Mouse (Mus musculus) forebrain, postnatal 0 days (tissue): ENCODE results near the gene Gm6993. TPM values are rescaled to one million over a fixed set of nuclear protein-coding genes. Genes with fewer than 3 reads are reported as not detected.

Experiments
- ATAC-seq: fragments of 200-750 bp; cut with Nextera tagmentation; 2 replicates; pipeline ENCODE4 v1.8.0; 2017; ENCODE audit warnings: mild to moderate bottlenecking, moderate library complexity
- DNase-seq: peaks from one replicate; pipeline ENCODE4 v3.0.0-alpha.2; 2015
- H3K27ac ChIP-seq: fragments of 300-500 bp; sonication (generic); 2 replicates; pipeline ENCODE4 v1.5.1; 2014; ENCODE audit warnings: low read depth, mild to moderate bottlenecking, antibody characterized with exemption, low read length, moderate library complexity, mixed read lengths
- H3K27me3 ChIP-seq: fragments of 300-500 bp; sonication (generic); 2 replicates; pipeline ENCODE4 v1.6.1; 2014; ENCODE audit warnings: mild to moderate bottlenecking, low read length, mixed read lengths; ENCODE audit not compliant: insufficient read depth
- H3K36me3 ChIP-seq: fragments of 300-500 bp; sonication (generic); 2 replicates; pipeline ENCODE4 v1.6.1; 2014; ENCODE audit warnings: mild to moderate bottlenecking, moderate library complexity; ENCODE audit not compliant: insufficient read depth
- H3K4me1 ChIP-seq: fragments of 300-500 bp; sonication (generic); 2 replicates; pipeline ENCODE4 v1.6.1; 2014; ENCODE audit warnings: antibody characterized with exemption; ENCODE audit not compliant: insufficient read depth
- H3K4me2 ChIP-seq: fragments of 300-500 bp; sonication (generic); 2 replicates; pipeline ENCODE4 v1.6.1; 2014; ENCODE audit warnings: low read depth, mild to moderate bottlenecking, moderate library complexity
- H3K4me3 ChIP-seq: fragments of 300-500 bp; sonication (generic); 2 replicates; pipeline ENCODE4 v1.5.1; 2014; ENCODE audit warnings: low read depth, low read length, mixed read lengths
- H3K9ac ChIP-seq: fragments of 300-500 bp; sonication (generic); 2 replicates; pipeline ENCODE4 v1.6.1; 2014; ENCODE audit warnings: mild to moderate bottlenecking
- H3K9me3 ChIP-seq: fragments of 300-500 bp; sonication (generic); 2 replicates; pipeline ENCODE4 v1.6.1; 2016; ENCODE audit warnings: low read length
- CTCF ChIP-seq: sonication (generic); IDR thresholded peaks from 2 replicates; pipeline ENCODE4 v1.5.1; 2016; ENCODE audit warnings: antibody characterized with exemption, control low read depth, low read depth
- WGBS: fragments of 180-500 bp; shearing (Covaris S2); extraction: QIAGEN DNeasy Blood & Tissue Kit; methylation state at CpG from one replicate; pipeline ENCODE4 v1.1.7; 2014; 5-methylcytosine and 5-hydroxymethylcytosine counted together
- polyA plus RNA-seq: library from polyadenylated mRNA; unstranded; fragments of >200 nt; fragmentation: Nextera tagmentation; extraction: Ambion mirVana; gene quantifications from 2 replicates; pipeline ENCODE4 v1.2.1, GENCODE M21; 2015
- total RNA-seq: library from RNA; depleted of rRNA; stranded (reverse); fragments of >200 nt; gene quantifications from 2 replicates; pipeline ENCODE4 v1.2.3, GENCODE M21; 2014

Gene Gm6993
- total and polyA plus RNA-seq, 2 experiments from 2014 or later, result not detected

DNA sequence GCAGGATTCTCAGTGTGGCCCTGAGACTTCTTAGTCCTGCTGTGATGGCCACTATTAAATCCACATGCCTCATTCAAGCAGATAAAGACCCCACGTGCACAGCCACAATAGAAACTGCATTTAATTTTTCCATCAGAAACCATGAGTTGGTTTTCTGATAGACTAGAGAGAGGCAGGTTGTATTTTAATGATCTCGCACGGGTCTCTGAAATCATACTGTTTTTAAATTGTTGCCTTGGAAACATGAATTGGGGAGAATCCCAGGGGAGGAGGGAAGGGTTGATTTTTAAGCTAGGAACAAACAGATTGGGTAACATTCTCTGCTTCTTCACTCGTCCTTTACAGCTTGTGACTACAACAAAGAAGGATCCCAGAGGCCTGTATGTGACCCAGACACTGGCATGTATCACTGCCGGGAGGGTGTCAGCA is 31.2 kb upstream of the Gm6993 start:
- 18% methylated on average over 5 of the region's 5 CpGs for WGBS
- no peaks in the 10 kb centered on the region for H3K9me3 ChIP-seq
- peaks cover 17% of the 10 kb centered on the region for H3K4me1 ChIP-seq
- no peaks in the 10 kb centered on the region for H3K27me3 ChIP-seq
- no peak overlapping the region for H3K4me2 ChIP-seq
- DNase-seq (peak; percentile 70), ATAC-seq (peak; percentile 90)
- peak overlapping the region; percentile 15; the same call in 1 of the 2 replicates for H3K9ac ChIP-seq
- H3K36me3 ChIP-seq, result no peaks in the 10 kb centered on the region
- TF ChIP-seq CTCF, result no peak
- H3K4me3 ChIP-seq, result no peak overlapping the region
- H3K27ac ChIP-seq, result peak overlapping the region; percentile 81

GRCm38 (mm10) chr12:31213556-31213955 is 27.0 kb upstream of the Gm6993 start:
- Histone ChIP-seq H3K9ac (no peak overlapping the region), H3K4me3 (no peak overlapping the region), H3K9me3 (no peaks in the 10 kb centered on the region), H3K4me2 (no peak overlapping the region), H3K27ac (no peak overlapping the region), H3K36me3 (no peaks in the 10 kb centered on the region), H3K27me3 (no peaks in the 10 kb centered on the region), H3K4me1 (peaks cover 17% of the 10 kb centered on the region)
- ATAC-seq, result peak; percentile 33
- 30% methylated on average over 7 of the region's 7 CpGs for WGBS
- peak; percentile 56 for DNase-seq
- TF ChIP-seq CTCF, result no peak

GRCm38 (mm10) chr12:31215003-31215402 is 25.6 kb upstream of the Gm6993 start:
- H3K4me3 ChIP-seq, result no peak overlapping the region
- TF ChIP-seq CTCF, result no peak
- no peaks in the 10 kb centered on the region for H3K27me3 ChIP-seq
- H3K4me2 ChIP-seq, result no peak overlapping the region
- WGBS, result 80% methylated on average over 6 of the region's 6 CpGs
- DNase-seq, result no peak
- ATAC-seq, result no peak
- peaks cover 9% of the 10 kb centered on the region for H3K4me1 ChIP-seq
- no peaks in the 10 kb centered on the region for H3K36me3 ChIP-seq
- H3K9ac ChIP-seq, result no peak overlapping the region
- H3K27ac ChIP-seq, result no peak overlapping the region
- H3K9me3 ChIP-seq, result no peaks in the 10 kb centered on the region

GRCm38 (mm10) chr12:31217232-31217631 is 23.3 kb upstream of the Gm6993 start:
- Histone ChIP-seq H3K4me3 (no peak overlapping the region), H3K36me3 (no peaks in the 10 kb centered on the region), H3K27ac (no peak overlapping the region), H3K9me3 (no peaks in the 10 kb centered on the region), H3K4me1 (peaks cover 9% of the 10 kb centered on the region), H3K4me2 (no peak overlapping the region), H3K27me3 (no peaks in the 10 kb centered on the region), H3K9ac (no peak overlapping the region)
- DNase-seq (no peak), ATAC-seq (no peak)
- WGBS, result 85% methylated on average over 5 of the region's 5 CpGs
- no peak for TF ChIP-seq CTCF

DNA sequence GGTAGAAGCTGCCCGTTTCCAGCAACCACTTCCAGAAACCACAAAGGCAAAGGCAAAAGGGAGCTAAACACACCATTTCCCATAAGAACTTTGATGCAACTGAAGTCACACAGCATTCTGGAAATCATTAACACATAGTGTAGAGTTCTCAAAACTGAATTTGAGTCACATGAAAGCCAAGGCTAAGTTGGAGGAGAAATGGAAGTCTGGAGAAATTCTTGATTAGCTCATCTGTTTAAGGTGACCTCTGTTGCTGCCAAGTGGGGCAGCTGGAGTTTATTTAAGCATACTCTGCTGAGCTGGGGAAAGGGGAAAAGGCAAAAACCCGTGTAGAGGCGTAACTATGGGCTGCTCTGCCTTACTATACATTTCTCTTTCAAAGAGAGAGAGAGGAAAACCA is 21.8 kb upstream of the Gm6993 start:
- no peak for TF ChIP-seq CTCF
- H3K4me3 ChIP-seq, result no peak overlapping the region
- H3K4me2 ChIP-seq, result no peak overlapping the region
- no peaks in the 10 kb centered on the region for H3K36me3 ChIP-seq
- no peak overlapping the region for H3K9ac ChIP-seq
- H3K27me3 ChIP-seq, result no peaks in the 10 kb centered on the region
- DNase-seq (no peak), ATAC-seq (no peak)
- no peak overlapping the region for H3K27ac ChIP-seq
- whole genome bisulfite sequencing, result 82% methylated on average over 3 of the region's 3 CpGs
- H3K9me3 ChIP-seq, result no peaks in the 10 kb centered on the region
- no peaks in the 10 kb centered on the region for H3K4me1 ChIP-seq

- TF ChIP-seq CTCF, result no peak
- H3K27ac ChIP-seq, result no peak overlapping the region
- H3K9me3 ChIP-seq, result no peaks in the 10 kb centered on the region
- H3K4me1 ChIP-seq, result no peaks in the 10 kb centered on the region
- H3K4me3 ChIP-seq, result no peak overlapping the region
- H3K9ac ChIP-seq, result no peak overlapping the region
- DNase-seq (peak; percentile 11), ATAC-seq (peak; percentile 73)
- no peaks in the 10 kb centered on the region for H3K36me3 ChIP-seq
- no peaks in the 10 kb centered on the region for H3K27me3 ChIP-seq
- no peak overlapping the region for H3K4me2 ChIP-seq
- WGBS, result 65% methylated on average over 6 of the region's 6 CpGs
Observed at GRCm38 (mm10) chr12:31221522-31221921, 19.0 kb upstream of the Gm6993 start.

DNA sequence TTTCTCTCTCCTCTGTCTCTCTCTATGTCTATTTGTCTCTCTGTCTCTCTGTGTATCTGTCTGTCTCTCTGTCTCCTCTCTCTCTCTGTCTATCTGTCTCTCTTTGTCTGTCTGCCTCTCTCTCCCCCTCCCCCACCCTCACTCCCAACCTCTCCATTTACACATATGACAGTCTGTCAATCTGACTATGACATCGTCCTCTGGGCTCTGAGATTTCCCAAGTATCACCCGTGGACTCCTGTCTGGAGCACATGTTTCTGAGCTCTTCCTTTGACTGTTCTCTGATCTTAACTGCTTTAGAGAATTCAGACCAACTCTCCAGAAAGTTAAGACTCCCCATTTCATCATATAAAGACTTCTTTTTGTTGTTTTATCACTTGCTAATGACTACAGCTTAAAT is 18.3 kb upstream of the Gm6993 start:
- no peak for TF ChIP-seq CTCF
- ATAC-seq, result no peak
- Histone ChIP-seq H3K4me3 (no peak overlapping the region), H3K9ac (no peak overlapping the region), H3K4me2 (no peak overlapping the region), H3K27me3 (no peaks in the 10 kb centered on the region), H3K9me3 (no peaks in the 10 kb centered on the region), H3K36me3 (no peaks in the 10 kb centered on the region), H3K4me1 (no peaks in the 10 kb centered on the region), H3K27ac (no peak overlapping the region)
- 7% methylated on average over 2 of the region's 2 CpGs for whole genome bisulfite sequencing
- DNase-seq, result no peak

- no peaks in the 10 kb centered on the region for H3K9me3 ChIP-seq
- no peak overlapping the region for H3K27ac ChIP-seq
- ATAC-seq (no peak), DNase-seq (no peak)
- no peak overlapping the region for H3K4me2 ChIP-seq
- no peaks in the 10 kb centered on the region for H3K4me1 ChIP-seq
- TF ChIP-seq CTCF, result no peak
- H3K9ac ChIP-seq, result no peak overlapping the region
- H3K4me3 ChIP-seq, result no peak overlapping the region
- 7% methylated on average over 3 of the region's 3 CpGs for WGBS
- no peaks in the 10 kb centered on the region for H3K36me3 ChIP-seq
- H3K27me3 ChIP-seq, result no peaks in the 10 kb centered on the region
Observed at GRCm38 (mm10) chr12:31222741-31223140, 17.8 kb upstream of the Gm6993 start.
